Mouse (Mus musculus): Measurements from ENCODE around the gene Mfsd12.
A peak's percentile ranks its signal among the peaks of the same experiment; 100 is the strongest.

Gene Mfsd12

DNA sequence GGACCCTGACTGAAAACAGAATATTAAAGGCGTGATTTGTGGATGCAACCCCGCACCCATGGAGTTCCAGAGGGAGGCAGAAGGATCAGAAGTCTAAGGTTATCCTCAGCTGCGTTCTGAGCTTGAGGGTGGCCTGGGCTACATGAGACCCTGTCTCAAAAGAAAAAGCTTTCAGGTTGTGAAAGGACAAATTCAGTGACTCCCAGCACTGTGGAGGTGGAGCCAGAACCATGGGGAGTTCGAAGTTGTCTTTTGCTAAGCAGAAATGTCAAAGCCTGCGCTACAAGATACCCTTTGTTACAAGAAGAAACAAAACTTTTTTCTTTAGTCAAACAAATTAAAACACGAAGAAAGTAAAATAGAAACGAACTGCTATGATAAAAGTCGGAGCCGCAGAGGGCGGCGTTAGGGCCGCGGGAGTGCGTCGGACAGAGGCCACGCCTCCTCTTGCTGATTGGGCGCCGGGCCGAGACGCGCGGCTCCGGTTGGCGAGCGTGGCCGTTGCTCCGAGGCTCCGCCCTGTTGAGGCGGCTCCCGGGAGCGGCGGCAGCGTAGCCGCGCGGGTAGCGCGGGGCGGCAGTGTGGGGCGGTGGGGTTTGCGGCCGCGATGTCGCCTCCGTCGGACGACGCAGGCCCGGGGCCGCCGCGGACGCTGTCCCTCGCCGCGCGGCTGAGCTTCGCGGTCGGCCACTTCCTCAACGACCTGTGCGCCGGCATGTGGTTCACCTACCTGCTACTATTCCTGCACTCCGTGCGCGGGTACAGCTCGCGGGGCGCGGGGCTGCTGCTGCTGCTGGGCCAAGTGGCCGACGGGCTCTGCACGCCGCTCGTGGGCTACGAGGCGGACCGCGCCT, at the start of gene Mfsd12:
TSS of gene Mfsd12 (plus strand) at position 501 of the 854 bp plus-strand sequence.
- peak; percentile 86 for DNase-seq (ENCODE audit: low read depth)

- no peak for DNase-seq (ENCODE audit: low read depth)
Observed at GRCm38 (mm10) chr10:81309571-81309970, 47.7 kb upstream of the Mfsd12 start.

DNA sequence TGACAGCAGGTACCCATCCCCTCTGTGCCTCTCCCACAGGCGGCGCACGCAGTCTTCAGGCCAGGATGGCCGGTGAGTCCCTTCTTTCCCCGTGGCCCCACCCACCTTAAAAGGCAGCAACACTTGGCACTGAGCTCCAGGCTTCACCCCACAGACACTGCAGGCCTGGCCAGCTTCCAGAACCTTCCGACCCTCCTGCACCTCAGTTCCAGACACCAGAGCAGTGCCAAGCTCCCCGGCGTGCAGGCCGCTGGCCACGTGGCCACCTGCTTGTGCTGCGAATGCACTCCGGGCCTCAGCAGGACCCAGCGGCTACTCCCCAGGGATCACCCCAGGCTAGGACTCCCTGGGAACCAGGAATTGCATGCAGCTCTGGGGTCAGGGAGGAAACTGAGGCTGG, 43.7 kb upstream of the Mfsd12 start:
- no peak for DNase-seq (ENCODE audit: low read depth)

DNA sequence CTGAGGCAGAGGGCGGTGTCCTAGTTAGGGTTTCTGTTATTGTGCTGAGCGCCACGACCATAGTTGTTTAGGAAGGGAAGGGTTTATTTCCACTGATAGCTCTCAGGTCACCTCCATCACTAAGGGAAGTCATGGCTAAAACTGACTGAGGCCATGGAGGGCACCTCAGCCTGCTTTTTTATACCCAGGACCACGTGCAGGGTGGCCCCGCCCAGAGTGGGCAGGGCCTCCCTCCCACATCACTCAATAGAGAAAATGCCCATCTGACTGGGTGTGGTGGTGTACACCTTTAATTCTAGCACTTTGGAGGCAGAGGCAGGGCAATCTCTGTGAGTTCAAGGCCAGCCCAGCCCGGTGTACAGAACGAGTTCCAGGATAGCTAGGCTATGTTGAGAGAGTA, 43.1 kb upstream of the Mfsd12 start:
- DNase-seq (ENCODE audit: low read depth), result no peak

- DNase-seq (ENCODE audit: low read depth), result no peak
Observed at GRCm38 (mm10) chr10:81315587-81315986, 41.7 kb upstream of the Mfsd12 start.

- no peak for DNase-seq (ENCODE audit: low read depth)
Observed at GRCm38 (mm10) chr10:81316338-81317060, 40.8 kb upstream of the Mfsd12 start.

DNA sequence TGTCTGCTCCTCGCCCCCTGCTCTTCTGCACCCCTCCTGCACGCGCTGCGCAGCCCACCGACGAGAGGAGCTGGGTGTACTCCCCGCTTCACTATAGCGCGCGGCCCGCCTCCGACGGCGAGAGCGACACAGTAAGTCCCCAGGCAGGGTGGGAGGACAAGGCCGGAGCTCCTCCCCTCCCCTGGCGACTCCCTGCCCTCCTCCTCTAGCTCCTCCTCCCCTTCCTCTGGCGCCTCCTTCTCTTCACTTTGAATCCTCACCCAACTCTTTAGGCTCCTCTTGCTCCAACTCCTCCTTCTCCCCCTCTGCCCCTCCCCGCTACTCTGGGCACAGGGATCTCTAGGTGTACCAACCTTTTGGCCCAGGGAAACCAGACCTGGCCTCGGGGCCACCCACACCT, 40.0 kb upstream of the Mfsd12 start:
- DNase-seq (ENCODE audit: low read depth), result peak; percentile 68

- DNase-seq (ENCODE audit: low read depth), result no peak
Observed at GRCm38 (mm10) chr10:81318589-81319329, 38.5 kb upstream of the Mfsd12 start.

DNA sequence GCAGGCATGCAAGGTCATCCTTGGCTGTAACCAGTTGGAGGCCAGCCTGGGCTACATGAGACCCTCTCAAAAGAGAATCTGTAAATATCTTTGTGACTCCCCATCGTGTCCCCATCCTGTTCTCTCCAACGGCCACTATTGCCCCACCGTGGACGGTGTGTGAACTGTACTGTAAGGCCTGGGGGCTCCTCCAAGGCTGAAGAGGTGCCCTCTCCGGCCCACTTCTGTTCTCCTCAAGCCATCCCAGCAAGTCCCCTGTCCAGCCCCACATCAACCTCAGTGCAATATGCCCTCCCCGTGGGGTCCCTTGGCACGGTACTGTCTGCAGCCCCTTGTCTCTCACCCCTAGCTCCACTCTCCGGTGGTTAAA, 38.0 kb upstream of the Mfsd12 start:
- DNase-seq (ENCODE audit: low read depth), result no peak

GRCm38 (mm10) chr10:81319741-81320549, 37.3 kb upstream of the Mfsd12 start:
- DNase-seq (ENCODE audit: low read depth), result peak; percentile 99

DNA sequence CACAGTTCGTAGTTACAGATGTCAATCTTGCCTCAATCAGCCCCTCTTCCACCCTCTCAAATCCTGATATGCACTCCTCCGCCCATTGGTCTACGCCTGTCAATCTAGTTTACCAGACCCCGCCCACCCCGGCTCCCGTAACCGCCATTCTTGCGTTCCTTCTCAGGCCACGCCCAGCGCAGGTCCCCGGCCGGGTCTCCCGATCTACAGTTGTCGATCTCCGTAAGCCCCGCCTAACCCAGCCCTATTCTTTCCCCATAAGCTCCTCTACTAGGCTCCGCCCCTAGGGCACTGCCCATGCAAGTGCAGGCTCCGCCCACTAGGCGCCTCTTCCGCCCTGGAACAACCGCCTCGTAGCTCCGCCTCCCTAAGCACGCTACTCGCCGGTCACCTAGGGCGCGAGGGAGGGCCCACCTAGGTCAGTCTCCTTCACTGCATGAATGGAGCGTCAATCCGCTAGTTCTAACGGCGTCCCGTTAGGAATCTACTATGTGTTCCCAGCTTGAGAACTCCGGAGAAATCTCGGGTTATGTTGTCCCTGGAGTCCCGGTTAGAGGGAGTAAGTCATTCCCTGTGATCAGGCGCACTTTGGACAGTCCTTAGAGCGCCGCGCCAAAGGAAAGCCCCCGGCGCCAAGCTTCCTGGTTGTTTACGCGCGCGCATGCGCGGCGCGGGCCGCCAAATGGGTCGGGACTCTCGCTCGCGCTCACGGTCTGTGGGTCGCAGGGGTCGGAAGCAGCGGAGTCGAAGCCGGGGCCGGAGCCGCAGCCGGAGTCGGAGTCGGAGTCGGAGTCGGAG, 36.5 kb upstream of the Mfsd12 start, which contains the start of gene Cactin:
TSS of gene Cactin (plus strand) at position 554 of the 798 bp plus-strand sequence.
- DNase-seq (ENCODE audit: low read depth), result peak; percentile 100

- no peak for DNase-seq (ENCODE audit: low read depth)
Observed at GRCm38 (mm10) chr10:81321436-81321835, 35.9 kb upstream of the Mfsd12 start.

GRCm38 (mm10) chr10:81322444-81322843, 34.8 kb upstream of the Mfsd12 start:
- DNase-seq (ENCODE audit: low read depth), result no peak

- DNase-seq (ENCODE audit: low read depth), result no peak
Observed at GRCm38 (mm10) chr10:81323141-81323775, 34.0 kb upstream of the Mfsd12 start.

DNA sequence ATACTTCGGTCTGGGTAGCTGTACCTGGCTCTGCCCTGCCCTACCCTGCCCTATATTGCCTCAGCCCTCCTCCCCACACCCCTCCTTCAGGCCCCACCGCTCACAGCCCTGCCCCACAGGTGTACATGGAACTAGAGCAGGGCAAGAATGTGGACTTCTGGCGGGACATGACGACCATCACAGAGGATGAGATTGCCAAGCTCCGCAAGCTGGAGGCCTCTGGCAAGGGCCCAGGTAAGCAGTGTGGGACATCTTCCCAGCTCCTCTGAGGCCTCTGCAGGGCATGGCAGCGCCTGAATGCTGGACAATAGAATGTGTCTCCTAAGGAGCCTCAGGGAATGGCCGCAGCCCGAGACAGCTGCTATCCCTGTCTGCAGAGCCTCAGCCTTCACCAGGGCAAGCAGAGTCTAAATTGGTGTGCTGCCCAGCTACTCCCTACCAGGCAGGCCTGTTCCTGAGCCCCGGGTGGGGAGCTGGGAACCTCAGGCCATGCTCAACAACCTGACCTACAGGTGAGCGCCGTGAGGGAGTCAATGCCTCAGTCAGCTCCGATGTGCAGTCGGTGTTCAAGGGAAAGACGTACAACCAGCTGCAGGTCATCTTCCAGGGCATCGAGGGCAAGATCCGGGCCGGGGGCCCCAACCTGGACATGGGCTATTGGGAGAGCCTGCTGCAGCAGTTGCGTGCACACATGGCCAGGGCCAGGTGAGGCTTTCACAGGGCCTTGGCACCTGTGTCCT, 33.3 kb upstream of the Mfsd12 start:
- no peak for DNase-seq (ENCODE audit: low read depth)

DNA sequence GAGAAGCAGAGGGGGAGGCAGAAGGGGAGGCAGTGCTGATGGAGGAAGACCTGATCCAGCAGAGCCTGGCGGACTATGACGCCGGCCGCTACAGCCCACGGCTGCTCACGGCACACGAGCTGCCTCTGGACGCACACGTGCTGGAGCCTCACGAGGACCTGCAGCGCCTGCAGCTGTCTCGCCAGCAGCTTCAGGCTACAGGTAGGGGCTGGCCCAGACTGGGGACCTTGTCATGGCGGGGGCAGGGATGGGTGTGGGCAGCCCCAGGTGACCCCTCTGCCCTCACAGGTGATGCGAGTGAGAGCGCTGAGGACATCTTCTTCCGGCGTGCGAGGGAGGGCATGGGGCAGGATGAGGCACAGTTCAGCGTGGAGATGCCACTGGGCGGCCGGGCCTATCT, 32.1 kb upstream of the Mfsd12 start:
- DNase-seq (ENCODE audit: low read depth), result no peak

DNA sequence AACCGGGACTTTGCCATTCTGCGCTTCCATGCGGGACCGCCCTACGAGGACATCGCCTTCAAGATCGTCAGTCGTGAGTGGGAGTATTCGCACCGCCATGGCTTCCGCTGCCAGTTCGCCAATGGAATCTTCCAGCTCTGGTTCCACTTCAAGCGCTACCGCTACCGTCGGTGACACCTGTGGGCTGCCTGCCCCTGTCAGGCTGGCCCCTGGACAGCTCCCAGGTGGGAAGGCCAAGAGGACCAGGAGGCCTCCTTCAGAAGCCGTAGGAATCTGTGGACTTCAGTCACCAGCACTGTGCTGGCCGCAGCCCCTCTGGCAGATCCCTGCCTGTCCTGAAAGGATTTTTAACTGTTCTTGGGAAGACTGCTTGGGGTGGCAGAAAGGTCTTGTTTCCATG, 31.5 kb upstream of the Mfsd12 start:
- DNase-seq (ENCODE audit: low read depth), result no peak

- no peak for DNase-seq (ENCODE audit: low read depth)
Observed at GRCm38 (mm10) chr10:81326858-81327257, 30.4 kb upstream of the Mfsd12 start.

GRCm38 (mm10) chr10:81327959-81328358, 29.3 kb upstream of the Mfsd12 start:
- DNase-seq (ENCODE audit: low read depth), result no peak

DNA sequence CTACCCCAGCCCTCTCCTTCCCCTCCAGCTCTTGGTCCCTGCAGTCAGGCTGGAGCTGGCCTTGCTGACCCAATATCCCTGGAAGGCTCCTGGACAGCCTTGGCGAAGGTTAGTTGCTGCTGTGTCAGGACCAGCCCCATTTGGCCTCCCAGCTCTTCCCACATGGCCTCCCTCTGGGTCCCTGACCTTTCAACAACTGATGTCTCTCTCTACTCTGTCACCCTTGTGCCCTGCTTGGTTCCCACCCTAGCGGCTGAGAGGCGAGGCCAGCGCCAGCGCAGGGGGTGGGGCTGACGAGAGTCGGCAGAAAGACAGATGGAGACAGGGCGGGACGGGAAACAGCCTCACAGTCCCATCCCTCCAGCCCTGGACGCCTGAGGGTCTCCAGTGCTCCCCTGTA, 28.9 kb upstream of the Mfsd12 start, which contains the start of gene Tbxa2r:
TSS of gene Tbxa2r (plus strand) at position 346 of the 400 bp plus-strand sequence.
- no peak for DNase-seq (ENCODE audit: low read depth)
